Mouse (Mus musculus) monocyte, adult 2 months (primary cell): ENCODE measurements around the gene Tcf25.

Source experiments
- DNase-seq, 2 experiments: peaks; one replicate each; pipeline ENCODE4 v3.0.0; 2022; ENCODE audit warnings: low spot score in 2 of 2, low read depth in 1 of 2

Tcf25 gene

DNA sequence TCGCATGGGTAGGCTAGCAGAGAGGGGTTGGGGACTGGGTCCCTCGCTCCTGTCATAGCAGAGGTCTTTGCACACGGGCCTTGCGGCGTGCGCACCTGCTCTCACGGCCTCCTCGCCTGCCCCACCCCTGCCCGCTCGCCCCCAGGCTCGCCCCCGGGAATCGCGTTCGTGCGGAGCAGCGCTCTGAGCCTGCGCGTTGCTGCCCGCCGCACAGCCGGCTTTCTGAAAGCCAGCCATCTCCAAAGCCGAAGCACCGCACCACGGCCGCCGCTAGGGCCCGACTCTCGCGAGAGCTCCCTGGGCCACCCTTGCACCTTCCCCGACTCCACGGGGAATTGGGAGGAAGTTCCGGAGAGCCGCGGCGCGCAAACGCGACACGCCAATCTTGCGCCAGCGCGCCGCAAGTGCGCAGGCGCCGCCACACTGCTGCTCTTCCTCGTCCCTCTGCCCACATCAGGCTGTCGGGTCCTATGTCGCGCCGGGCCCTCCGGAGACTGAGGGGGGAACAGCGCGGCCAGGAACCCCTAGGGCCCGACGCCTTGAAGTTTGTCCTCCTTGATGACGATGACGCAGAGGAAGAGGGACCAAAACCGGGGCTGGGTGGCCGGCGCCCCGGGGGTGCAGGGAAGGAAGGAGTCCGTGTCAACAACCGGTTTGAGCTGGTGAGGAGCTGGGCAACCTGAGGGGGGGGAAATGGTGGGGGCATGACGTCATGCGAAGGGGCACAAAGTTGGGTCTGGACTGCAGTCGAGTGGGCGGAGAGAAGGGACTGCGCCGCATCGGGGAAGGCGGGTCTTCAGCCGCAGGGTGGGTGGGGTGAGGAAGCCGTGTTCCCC is at the start of gene Tcf25:
Gene Tcf25 (plus strand): TSS at position 351 of the 836 bp plus-strand sequence.
- DNase-seq = peak; percentile 92 to 96

DNA sequence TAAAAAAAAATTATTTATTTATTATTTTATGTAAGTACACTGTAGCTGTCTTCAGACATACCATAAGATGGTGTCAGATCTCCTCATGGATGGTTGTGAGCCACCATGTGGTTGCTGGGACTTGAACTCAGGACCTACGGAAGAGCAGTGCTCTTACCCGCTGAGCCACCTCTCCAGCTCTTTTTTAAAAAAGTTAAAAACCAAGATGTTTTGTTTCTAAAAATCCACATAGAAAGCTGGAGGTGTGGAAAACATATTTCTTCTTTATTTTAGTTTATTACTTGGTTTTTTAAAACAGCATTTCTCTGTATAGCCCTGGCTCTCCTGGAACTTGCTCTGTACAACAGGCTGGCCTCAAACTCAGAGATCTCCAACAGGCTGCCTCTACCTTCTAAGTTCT is 45.0 kb upstream of the Tcf25 start:
- no peak for DNase-seq

DNA sequence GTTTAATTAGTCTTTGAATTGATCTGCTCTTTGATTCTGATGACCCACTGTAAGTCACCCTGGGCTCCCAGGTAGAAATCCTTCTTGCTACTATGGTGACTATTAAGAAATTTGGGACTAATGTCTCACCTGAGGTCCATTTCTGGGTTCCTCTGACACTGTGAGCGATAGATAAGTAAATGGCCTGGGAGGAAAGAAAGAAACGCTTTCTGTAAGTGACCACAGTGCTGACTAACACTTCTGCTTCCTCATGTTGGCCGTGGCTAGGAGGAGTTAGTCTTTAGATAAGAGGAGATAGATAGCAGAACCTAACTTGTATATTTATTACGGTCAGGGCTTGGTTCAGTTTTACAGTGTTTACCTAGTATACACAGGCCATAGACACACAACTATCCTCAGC is 44.2 kb upstream of the Tcf25 start:
- no peak for DNase-seq

DNA sequence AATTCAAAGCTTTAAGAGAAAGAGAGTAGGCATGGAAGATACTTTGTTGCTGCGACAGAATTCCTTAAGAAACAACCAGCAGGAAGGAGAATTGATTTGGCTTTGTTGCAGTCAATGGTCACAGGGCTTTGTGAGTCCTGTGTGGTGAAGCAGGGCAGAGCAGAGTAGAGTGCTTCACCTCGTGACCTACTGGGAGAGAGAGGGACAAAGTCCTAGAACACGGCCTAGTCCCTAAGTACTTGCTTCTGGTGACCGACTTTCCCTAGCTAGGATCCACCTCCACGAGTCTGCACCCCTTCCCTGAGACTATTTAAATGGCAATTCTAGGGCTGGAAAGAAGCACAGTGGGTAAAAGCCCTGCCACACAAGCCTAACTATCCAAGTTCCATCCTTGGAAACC is 43.6 kb upstream of the Tcf25 start:
- no peak for DNase-seq

DNA sequence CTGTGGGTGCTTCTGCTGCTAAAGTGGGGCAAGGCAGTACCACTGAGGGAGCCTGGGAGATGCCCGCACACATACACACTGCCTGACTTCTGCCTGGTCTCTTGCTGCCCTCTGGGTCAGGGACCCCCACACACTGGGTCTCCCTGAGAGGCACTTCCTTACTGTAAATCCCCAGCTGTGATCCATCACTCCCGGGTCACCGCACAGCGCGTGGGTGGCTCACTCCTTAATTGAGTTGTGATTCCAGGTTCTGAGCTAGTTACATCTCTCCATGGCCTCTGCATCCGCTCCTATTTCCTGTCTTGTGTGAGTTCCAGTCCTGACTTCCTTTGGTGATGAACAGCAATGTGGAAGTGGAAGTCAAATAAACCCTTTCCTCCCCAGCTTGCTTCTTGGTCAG is 42.9 kb upstream of the Tcf25 start:
- DNase-seq = no peak

DNA sequence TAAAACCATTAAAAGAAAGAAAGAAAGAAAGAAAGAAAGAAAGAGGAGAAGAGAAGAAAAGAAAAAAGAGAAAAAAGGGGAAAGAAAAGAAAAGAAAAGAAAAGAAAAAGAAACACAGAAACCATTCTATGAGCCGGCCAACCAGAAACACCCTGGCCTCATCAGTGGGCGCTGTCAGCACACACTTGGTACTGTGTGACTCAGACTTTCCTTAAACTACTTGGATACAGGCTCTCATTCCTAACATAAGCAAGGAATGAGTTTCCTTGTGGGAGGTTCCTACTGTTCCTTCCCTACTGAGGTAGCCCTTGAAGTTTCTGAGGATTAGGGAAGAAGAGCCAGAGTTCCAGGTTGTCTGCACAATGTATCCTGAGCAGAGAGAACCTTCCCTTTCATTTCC is 42.3 kb upstream of the Tcf25 start:
- DNase-seq = no peak

DNA sequence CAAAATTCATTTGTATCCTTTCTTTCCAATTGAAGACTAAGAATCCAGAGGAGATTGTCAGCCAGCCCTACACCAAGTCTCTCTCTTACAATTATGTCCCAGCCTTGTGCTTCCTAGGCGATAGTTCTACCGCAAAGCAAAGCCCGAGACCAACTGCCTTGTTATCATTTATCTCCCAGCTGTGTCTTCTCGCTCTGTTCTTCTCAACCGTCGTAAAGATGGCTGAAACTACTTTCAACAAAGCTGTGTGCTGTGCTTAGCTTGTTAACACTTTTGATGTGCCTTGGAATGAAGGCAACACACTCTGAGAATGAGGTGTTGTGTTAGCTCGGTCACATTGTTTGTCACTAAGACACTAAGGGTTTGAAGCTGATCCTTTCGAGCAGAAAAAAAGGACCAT is 41.7 kb upstream of the Tcf25 start:
- DNase-seq = no peak

DNA sequence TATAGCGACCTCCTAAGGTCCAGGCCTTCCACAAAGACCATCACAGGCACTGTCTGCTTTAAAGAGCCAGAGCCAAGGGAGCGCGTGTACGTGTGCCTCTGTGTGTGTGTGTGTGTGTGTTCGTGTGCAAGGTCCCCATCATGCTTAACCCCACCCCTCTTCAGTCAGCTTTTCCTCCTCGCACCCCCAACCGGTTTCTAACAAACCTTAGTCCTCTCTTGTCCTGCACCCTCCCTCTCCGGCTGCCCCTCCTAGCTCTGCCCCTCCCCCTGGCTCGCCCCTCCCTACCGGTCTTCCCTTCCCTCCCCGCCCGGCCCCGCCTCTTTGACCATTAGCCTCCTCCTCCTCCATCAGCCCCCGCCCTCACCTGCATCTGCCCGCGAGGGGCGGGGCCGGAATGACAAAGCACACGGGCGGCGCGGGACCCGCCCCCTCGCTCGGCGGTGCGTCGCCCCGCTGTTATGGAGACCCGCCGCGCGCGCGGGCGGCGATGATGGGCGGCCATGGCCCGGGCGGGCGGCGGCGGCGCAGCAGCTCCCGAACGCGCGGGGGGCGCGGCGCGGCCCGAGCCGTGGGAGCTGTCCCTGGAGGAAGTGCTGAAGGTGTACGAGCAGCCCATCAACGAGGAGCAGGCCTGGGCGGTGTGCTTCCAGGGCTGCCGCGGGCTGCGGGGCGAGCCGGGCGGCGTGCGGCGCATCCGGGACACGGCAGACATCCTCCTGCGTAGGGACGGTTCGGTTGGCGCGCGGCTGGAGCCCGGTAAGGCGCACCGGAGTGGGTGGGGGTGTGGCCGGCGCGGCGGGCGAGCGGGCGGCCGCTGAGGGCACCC is 41.1 kb upstream of the Tcf25 start, which contains the start of gene Spire2:
Gene Spire2 (plus strand): TSS at position 452 of the 829 bp plus-strand sequence.
- peak in 1 of 2 experiments; percentile 37 for DNase-seq

DNA sequence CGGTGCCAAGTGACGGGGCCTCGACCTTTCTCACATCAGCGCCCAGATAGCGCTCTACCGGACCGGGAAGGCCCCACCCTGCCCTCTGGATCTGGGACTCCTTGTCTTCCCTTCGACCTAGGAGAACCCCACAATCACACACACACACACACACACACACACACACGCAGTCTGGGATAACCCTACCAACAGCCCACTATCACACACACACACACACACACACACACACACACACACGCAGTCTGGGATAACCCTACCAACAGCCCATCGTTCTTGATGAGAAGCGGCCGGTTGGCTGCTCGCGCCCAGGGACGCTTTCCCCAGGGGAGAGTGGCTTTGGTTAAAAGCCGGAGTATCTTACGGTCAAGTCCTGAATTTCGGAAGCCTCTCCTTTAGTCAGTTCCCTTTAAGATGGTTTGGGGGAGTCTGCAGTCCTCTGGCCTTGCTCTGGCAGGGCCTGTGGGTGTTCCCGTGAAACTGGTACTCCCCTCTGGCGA is 40.4 kb upstream of the Tcf25 start:
- DNase-seq = no peak

DNA sequence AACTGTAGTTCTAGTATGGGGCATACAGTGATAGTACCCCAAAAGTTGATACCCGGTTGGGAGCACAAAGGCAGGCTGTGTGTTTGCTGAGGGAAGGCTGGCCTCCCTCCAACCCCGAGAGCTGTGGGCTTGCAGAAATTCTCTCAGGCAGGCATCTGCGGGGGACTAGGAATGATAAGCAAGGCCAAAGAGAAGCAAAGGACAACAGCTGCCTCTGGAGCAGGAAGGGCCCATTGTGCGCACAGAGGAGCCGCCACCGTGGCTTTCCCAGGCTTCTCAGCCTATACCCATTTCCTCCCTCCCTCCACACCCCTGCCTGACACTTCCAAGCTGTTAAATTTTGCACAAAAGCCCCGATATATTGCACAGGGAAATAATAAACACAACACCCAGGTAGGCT is 39.7 kb upstream of the Tcf25 start:
- DNase-seq = no peak

DNA sequence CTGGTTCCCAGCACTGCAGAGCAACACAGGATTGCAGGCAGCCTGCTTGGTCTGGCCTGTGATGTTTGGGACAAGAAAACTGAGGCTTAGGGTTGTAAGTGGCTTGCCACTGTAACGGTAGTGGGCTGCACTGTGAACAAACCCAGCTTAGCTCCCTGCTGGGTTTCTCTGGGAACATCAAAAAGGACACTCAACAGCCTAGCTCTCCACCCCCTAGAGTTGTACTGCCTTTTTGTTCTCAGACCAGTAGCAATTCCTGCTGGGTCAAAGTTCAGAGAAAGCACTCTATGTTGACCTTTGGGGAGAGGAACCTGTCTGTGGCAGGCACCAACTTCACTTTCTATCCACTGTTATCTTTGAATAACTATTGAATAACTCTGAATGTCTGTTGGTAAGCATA is 39.1 kb upstream of the Tcf25 start:
- DNase-seq = no peak

DNA sequence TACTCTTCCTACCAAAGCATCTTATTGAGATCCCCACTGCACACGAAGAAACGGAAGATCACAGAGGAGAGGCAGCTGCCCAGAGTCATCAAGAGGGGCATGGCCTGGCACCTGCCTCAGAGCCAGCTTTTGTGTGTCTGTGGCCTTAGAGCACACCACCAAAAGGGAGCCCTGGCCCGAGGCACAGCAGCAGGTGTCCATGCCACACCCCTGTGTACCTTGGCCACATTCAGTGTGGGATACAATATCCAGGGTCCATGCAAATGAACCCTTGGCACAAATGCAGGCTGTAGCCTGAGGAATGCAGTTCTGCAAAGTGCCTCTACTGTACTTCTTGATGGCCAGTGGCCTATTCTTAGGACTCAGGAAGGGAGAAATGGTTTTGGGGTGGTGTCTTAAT is 36.1 kb upstream of the Tcf25 start:
- no peak for DNase-seq

DNA sequence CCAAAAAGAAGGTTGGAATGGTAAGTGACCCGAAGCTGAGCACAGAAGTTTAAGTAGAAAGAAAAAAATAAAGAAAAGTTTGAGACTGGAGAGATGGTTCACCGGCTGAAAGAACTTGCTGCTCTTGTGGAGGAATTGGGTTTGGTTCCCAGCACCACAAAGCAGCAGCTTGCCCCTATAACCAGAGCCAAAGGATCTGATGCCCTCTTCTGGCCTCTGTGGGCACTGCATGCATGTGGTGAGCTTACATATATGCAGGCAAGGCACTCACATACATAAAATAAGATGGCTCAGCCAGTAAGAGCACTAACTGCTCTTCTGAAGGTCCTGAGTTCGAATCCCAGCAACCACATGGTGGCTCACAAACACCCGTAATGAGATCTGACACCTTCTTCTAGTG is 33.5 kb upstream of the Tcf25 start:
- no peak for DNase-seq

DNA sequence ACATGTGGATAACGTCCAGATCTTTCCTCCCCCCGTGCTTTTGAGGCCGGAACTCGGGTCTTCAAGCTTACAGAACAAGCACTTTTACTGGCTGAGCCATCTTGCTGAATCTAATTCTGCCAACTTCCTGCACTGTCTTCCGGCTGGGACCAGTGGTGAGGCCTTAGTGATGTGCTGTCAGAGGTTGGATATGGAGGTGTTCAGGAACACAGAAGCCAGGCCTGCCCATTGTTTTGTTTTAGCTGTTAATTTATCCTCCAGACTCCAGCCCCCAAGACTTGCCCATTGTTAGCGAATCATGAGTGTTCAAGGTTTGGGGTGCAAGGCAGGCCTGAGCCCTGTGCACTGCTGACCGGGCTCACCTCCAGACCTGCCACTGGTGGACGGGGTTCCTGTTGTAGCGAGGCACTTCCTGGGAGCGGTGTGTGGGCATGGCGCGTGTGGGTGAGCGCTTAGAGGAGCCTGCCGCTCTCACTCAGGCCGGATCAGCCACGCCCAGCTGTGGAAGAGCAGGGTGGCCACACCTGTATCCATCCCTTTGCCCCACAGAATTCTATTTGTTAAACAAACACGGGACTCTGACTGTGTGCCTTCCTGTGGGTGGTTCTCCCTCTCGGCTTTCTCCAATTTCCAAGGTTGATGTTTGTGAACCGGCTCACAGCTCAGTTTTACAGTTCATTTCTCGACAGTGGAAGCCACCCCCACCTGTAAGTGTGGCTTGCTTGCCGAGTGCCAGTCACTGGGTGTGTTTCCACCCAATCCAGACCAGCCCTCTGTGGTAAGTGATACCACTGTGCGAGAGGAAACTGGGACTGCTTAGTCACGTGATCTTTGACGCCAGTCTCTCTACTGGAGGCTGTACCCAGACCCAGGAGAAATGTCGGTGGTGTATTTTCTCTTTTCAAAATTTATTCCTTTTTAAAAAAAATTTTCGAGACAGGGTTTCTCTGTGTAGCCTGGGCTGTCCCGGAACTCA is 32.2 kb upstream of the Tcf25 start:
- no peak for DNase-seq

DNA sequence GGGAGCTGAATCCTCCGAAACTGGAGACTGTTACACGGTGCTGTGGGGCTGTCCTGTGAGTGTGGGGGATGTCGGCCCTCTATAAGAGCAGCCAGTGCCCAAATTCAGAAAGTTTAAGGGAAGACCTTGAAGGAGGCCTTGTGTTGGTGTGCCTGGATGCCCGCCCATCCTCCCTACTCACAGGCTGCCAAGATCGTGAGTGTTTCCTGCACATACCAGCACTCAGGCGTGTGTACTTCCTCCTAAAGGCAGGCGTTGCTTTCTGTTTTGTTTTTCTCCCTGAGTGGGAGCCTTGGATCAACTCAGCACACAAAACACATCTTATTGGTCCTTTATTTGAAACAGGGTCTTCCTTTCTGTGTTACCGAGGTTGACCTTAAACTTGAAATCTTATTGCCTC is 31.3 kb upstream of the Tcf25 start:
- no peak for DNase-seq

DNA sequence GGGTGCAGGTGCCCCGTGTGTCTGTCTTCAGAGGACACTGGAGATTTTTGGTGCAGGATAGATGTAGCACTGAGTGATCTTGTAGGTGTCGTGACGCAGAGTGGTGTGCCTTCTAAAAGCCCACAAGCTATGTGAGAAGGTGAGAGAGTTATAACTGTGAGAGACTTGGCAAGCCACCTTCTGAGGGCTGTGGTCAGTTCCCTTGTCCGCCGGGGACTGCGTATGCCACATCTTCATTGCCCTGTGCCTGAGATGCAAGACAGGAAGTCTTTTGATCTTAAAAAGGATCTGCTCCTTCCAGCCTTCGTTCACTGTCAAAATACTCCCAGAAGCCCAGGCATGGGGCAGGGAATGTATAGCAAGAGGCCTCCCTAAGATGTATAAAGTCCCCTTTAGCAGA is 30.6 kb upstream of the Tcf25 start:
- DNase-seq = no peak

DNA sequence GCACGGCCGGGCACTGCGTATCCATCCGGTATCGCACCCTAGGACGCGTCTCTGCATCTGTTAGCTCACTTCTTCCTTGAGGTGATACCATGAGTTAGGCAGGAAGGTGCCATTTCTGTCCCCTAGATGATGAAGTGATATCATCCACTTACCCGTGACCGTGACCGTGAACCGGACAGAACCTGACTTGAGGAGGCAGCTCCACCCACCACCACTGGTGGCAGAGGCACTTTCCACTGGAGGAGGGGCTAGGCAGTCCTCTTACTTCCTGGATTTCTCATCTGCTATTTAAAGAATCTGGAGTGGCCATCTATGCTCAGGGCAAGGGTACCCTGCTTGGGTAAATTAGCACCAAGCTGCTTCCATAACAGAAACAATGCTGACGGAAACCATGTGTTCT is 30.1 kb upstream of the Tcf25 start:
- DNase-seq = no peak

DNA sequence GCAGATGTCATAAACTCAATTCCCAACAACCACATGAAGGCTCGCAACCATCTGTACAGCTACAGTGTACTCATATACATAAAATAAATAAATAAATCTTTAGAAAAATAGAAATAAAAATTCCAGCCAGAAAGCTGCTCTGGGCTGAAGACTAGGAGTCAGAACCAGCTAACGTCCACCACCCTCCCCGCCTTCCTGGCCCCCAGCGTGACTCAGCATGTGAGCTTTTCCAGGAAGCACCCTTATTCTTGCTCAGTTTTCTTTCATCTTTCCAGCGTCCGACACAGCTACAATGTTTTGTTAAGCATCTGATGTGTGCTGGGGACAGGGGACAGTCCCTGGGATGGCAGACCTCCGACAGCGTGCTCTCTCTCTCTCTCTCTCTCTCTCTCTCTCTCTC is 28.4 kb upstream of the Tcf25 start:
- DNase-seq = no peak

DNA sequence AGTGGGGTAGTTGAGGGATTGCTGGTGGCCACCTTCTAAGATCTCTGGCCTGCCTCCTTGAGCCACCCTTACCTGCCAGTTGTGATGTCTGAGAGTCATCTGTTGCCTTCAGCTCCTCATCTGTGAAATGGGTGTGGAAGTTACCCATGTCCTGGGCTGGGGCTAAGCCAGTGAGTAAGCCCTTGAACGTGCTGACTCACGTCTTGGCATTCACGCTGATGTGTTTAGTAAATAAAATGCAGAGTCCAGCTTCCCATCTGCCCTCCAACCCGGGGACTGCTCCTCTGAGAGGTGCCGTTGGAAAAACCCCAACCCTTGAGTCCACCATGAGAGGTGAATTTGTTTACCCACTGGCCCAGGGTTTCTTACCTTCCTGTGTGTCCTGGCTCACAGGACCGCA is 27.7 kb upstream of the Tcf25 start:
- no peak for DNase-seq

DNA sequence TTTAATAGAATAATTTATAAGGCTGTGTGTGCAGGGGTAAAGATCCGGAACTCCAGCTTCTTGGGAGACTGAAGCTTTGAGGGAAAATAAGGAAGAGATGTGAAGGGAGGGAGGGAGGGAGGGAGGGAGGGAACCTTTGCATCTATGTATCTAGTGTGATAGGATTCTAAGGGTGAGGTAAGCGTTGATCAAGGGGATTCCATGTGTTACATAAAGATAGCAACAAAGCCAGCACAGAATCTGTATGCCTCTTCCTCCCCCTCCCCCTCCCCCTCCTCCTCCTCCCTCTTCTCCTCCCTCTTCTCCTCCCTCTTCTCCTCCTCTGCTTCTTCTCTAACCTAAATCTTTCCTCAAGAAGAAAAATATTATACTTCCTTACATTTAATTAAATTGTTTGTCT is 26.3 kb upstream of the Tcf25 start:
- DNase-seq = no peak

DNA sequence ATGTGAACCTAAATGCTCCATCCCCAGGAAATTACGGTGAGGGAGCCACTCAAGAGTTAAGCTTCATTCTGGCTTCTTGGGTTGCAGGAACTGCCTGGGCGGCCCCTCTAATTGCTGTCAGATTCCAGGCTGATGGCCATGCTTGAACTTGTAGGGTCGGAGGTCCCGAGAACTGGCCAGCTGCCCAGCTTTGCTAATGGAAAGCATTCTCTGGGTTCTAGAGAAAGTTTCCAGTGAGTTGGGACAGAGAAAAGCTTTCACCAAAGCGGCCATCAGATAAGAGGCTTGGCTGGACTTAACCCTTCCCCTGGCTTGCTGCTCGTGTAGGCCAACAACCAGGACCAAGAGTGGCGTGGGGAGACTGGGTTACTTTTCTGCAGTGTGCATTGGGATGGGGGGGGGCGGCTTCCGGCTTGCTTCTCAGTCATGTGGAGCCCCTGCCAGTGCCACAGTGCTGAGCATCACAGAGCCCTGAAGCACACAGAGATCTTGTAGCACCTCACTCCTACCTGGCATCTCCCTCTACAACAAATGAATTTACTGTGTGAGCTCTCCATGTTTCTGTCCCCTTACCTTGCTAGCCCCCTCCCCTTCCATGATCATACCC is 25.2 kb upstream of the Tcf25 start:
- DNase-seq = no peak
